Mouse (Mus musculus): ENCODE measurements around the gene Spon1.
A peak's percentile ranks its signal among the peaks of the same experiment; 100 is the strongest.

Gene Spon1

DNA sequence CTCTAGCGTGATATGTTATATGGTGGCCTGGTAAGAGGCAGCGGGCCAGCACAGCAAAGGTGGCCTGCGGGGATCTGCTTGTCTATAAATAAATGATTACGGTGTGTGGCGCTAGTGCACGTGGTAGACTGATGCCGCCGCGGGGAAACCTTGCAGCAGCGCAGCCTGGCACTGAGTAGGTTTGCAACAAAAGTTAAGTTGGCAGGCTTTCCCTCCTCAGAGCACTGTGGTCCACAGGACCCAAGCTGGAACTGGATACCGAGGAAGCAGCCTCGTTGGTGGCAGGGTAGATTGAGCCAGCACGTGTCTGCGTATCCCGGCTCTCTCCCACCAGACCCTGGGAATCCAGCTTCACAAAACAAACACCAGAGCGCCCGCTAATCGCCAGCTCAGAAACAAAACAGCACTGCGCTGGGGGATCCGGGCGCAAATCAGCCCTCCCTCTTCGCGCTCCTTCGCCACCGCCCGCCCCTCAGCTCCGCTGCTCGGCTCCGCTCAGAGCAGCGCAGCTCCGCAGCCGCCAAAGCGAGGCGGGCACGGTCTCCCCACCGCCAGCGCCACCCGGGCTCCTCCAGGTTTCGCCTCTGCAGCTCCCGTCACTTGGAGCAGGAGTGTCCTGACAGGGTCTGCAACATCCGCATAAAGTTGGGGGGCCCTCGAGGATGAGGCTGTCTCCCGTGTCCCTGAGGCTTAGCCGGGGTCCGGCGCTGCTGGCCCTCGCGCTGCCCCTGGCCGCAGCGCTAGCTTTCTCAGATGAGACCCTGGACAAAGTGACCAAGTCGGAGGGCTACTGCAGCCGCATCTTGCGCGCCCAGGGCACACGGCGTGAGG, at the start of gene Spon1:
TSS of gene Spon1 (plus strand) at position 332 of the 831 bp plus-strand sequence.
- peak; percentile 4 to 46 for DNase-seq (ENCODE audit: inconsistent age in 2 of 2, low spot score in 1 of 2)

- no peak for DNase-seq (ENCODE audit: inconsistent age in 2 of 2, low spot score in 1 of 2)
Observed at GRCm38 (mm10) chr7:113721994-113722393, 43.8 kb upstream of the Spon1 start.

- no peak for DNase-seq (ENCODE audit: inconsistent age in 2 of 2, low spot score in 1 of 2)
Observed at GRCm38 (mm10) chr7:113723905-113724304, 41.9 kb upstream of the Spon1 start.

DNA sequence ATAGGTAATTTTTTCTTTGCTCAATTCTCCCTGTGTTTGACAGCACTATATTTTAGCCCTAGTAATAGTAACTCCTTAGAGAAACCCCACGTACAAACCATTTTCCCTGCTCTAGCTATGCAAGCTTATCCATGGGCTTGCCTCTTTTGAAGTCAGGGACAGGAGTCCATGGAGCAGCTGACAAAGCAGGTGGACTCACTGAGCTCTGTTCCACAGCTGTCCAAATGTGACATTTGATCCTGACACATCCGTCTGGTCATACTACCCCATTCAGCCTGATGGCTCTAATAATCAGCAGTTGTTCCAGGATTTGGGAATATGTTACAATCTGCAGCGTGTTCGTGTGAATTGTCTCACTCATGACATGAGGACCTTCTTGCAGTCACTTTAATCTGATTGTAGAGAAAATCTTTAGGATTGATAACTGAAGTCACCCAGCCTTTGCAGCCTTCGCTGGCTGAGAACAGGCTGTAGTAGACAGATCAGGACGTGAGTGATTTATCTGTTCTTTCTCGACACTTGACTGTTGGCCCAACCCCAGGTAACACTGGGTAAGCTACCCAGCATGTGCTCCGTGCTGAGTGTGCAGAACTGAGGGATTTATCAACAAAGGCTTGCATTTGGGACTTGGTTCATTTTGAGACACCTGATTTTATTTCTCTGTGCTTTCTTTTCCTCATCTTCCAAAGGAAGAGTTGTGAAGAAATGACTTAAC, 37.6 kb upstream of the Spon1 start:
- no peak for DNase-seq (ENCODE audit: inconsistent age in 2 of 2, low spot score in 1 of 2)

GRCm38 (mm10) chr7:113728926-113729325, 36.9 kb upstream of the Spon1 start:
- DNase-seq (ENCODE audit: inconsistent age in 2 of 2, low spot score in 1 of 2), result no peak

DNA sequence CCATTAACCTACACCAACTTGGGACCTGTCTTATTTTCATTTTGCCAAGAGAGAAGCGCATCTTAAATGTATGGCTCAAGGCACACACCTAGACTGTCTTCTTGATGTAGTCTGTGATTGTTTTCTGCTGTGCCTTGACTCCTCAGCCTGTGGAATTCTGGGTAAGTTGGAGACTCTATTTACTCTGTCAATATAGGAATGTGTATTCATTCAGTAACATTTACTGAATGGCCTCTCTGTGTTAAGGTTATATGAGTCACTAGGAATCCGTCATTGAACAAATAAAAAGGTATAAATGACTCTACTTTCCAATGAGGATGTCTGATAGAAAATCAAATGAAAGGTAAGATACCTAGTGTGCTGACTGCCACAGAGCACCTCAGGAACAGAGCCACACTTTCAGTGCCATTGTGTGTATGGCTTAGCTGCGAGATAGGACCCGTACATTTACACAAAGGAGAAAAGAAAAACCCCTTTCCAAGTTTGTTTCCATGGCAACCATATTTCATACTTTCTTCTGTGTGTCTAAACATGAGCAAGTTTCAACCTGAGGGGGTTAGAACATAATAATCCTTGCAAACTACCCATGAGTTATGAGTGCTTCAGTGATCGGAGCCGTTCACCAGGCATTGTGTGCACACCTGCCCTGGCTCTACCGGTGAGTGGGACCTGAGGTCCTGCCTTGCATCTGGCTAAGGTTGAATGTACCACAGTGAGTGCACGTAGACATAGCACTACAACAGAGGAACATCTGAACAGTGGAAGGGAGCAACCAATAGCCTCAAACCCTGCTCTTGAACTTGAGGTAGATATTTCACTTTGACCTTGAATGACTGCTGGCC, 35.2 kb upstream of the Spon1 start:
- no peak for DNase-seq (ENCODE audit: inconsistent age in 2 of 2, low spot score in 1 of 2)

DNA sequence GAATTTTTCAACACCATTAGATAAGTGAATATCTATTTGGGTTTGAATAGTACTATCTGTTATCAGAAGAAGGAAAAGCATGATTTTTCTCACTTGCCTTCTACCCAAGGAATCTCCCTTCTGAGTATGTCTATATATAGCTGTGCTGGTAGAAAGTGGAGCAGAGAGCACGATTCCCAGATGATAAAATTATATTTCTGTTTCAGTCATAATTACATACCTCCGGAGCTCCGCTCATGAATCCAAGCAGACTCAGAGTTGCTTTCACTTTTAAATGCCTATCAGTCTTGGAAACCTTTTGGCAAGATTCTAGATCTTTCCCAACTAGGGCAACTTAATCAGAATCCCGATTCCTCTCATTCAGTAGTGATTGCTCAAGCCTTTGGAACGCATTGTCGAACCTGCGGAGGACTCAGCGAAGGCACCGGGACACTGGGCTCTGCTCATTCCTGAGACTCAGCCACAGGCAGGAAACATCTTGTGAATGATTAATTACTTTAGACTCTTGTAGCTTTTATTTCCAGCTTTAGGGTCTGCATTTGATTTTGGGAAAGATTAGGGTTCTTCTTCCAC, 27.9 kb upstream of the Spon1 start:
- DNase-seq (ENCODE audit: inconsistent age in 2 of 2, low spot score in 1 of 2), result peak in 1 of 2 experiments; percentile 33

DNA sequence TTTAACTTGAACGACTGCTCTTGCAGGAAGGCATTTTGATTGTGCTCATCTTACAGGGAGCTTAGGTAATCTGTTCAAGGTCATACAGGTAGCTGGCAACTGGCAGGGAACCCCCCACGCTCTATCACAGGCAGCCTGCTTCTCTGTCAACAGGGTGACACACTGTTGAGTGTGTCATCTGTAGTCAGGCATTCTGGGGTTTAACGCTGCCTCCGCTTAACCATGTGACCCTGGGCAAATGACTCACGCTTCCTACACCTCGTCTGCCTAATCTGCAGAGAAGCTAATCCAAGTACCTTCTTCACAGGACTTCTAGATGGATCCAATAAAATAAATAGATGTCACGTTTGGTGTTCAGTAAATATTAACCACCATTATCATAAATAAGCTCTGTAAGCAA, 26.6 kb upstream of the Spon1 start:
- peak; percentile 7 to 48 for DNase-seq (ENCODE audit: inconsistent age in 2 of 2, low spot score in 1 of 2)

GRCm38 (mm10) chr7:113742644-113743043, 23.2 kb upstream of the Spon1 start:
- no peak for DNase-seq (ENCODE audit: inconsistent age in 2 of 2, low spot score in 1 of 2)

DNA sequence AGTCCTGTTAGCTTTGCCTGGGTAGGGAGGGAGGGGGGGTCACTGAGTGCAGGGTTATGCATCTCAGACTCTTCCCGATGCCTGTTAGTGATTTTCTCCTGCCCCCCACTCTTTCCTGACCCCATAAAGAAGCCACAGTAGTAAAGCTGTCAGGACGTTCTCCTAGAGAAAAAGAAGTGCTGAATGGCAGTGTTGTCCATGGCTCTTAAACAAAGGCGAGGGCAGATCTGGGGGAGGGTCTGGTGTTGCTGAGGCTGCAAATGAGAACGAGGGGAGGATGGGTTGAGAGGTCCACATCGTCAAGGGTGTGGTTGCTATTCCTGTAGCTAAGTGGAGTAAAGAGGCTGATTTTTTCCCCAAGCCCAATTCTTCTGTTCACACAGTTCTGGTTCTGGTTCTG, 21.8 kb upstream of the Spon1 start:
- no peak for DNase-seq (ENCODE audit: inconsistent age in 2 of 2, low spot score in 1 of 2)

GRCm38 (mm10) chr7:113756616-113757015, 9.2 kb upstream of the Spon1 start:
- DNase-seq (ENCODE audit: inconsistent age in 2 of 2, low spot score in 1 of 2), result no peak

DNA sequence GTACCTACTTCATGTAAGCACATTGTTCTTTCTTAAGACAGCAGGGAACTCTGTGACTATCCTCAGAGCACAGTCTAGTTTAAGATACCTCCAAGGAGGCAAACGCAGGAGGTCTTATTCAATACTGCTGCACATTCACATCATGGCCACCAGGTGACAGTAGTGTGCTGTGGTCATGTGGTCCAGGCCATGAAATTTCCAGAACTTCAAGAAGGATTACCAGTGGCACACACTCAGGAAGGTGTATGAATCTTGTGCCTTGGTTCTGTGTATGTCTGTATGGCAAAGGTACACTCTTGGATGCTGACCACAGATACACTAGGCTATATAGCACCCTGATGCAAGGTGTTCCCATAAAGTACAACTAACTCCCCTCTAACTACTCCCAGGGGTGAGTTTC, 6.6 kb upstream of the Spon1 start:
- peak; percentile 16 to 78 for DNase-seq (ENCODE audit: inconsistent age in 2 of 2, low spot score in 1 of 2)

DNA sequence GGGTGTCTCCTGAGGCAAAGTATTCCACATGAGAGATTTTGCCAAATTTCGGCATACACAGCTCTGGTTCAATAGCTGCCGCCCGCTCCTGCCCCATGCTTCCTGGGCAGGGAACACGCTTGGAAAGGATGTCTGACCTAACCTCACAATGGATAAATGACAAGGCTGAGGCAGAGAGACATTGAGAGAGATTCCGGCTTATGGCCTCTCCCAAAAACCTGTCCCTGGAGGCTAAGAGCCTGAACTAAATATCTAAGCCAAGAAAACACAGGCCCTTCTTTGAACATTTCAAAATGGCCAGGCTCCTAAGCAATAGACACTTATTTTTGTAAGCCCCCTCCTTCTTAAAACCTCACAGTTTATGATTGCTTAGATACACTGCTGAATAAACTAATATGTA, 665 bp upstream of the Spon1 start:
- DNase-seq (ENCODE audit: inconsistent age in 2 of 2, low spot score in 1 of 2), result no peak

GRCm38 (mm10) chr7:113766498-113766941, 722 bp downstream of the Spon1 start:
- no peak for DNase-seq (ENCODE audit: inconsistent age in 2 of 2, low spot score in 1 of 2)

DNA sequence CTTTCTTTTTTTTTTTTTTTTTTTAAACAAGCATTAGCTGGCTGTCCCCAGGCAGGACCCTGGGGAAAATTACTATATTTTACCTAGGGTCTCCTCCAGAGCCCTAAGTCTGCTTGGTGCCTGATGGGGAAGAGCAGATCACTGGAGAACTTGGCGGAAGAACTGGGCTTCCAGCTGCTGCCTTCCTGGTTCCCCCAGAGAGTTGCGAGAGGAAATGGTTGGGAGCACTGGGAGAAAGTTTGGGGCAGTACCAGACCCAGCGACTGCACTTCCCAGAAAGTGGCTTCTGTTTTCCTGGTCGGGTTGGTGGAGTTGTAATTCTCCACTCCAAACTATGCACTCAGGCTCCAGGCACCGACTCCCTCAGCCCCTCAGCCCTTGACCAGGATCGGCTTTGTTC, 1.7 kb downstream of the Spon1 start:
- DNase-seq (ENCODE audit: inconsistent age in 2 of 2, low spot score in 1 of 2), result no peak

- DNase-seq (ENCODE audit: inconsistent age in 2 of 2, low spot score in 1 of 2), result no peak
Observed at GRCm38 (mm10) chr7:113768174-113768935, 2.6 kb downstream of the Spon1 start.

GRCm38 (mm10) chr7:113769281-113769680, 3.5 kb downstream of the Spon1 start:
- no peak for DNase-seq (ENCODE audit: inconsistent age in 2 of 2, low spot score in 1 of 2)

DNA sequence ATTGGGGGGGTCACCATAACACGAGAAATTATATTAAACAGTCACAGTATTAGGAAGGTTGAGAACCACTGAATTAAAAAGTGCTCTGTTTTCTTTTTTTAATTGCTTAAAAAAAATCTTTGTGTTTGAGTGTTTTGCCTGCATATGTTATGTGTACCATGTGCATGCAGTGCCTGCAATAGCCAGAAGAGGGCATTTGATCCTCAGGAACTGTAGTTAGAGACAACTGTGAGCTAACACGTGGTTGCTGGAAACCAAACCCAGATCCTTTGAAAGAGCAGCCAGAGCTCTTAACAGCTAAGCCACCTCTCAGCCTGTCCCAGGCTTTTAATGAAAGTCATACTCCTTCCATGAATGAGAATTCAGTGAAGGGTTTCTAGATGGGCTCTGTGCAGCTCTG, 6.3 kb downstream of the Spon1 start:
- DNase-seq (ENCODE audit: inconsistent age in 2 of 2, low spot score in 1 of 2), result no peak

DNA sequence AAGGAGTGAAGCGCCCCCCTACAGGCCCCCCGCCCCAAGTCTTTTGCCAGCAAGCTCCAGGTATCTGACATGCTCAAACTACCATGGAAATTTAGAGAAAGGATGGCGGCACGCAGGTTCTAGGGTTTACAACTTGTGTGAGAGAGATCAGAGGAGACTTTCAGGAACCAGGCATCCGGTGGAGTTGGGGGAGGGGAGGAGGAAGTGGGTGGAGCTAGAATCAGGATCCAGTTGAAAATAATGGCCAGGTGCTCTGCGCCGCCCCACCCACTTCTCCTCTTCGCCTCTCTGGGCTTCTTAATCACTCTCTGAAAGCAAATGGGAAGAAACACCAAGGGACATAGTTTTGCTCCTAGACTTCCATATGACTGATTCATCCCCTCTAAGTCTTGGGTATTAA, 7.6 kb downstream of the Spon1 start:
- DNase-seq (ENCODE audit: inconsistent age in 2 of 2, low spot score in 1 of 2), result no peak

- DNase-seq (ENCODE audit: inconsistent age in 2 of 2, low spot score in 1 of 2), result peak; percentile 63 to 85
Observed at GRCm38 (mm10) chr7:113774039-113774438, 8.2 kb downstream of the Spon1 start.
